8 mouse cellular contexts compared by ENCODE assay signal in genomic region chr1:82839296-82839613, GRCm38 (mm10). TPM values are rescaled to one million over a fixed set of nuclear protein-coding genes. Genes with fewer than 3 reads are reported as not detected.
DNase-seq lines count a peak whose midpoint lies in the region; ATAC-seq lines count a peak whose summit lies in the region.

Agfg1 (plus strand) TSS chr1:82839483.

- under 1% methylated on average over 34 of the region's 34 CpGs for WGBS in heart, embryonic 13.5 days
- WGBS in liver, embryonic 12.5 days (ENCODE audit: insufficient replicate concordance) = under 1% methylated on average over 34 of the region's 34 CpGs
- WGBS in stomach, embryonic 15.5 days = under 1% methylated on average over 34 of the region's 34 CpGs

- peak within 1 kb of the TSS; percentile 97 for H3K9ac ChIP-seq in heart, embryonic 13.5 days
- H3K9ac ChIP-seq in liver, embryonic 12.5 days = peak within 1 kb of the TSS; percentile 99
- H3K9ac ChIP-seq in stomach, embryonic 15.5 days = peak within 1 kb of the TSS; percentile 95

- H3K4me3 ChIP-seq in brown adipose tissue, adult 24 weeks (ENCODE audit: insufficient read depth, low read depth, low read length) = peak within 1 kb of the TSS; percentile 94
- H3K4me3 ChIP-seq in heart, embryonic 13.5 days = peak within 1 kb of the TSS; percentile 82
- H3K4me3 ChIP-seq in liver, embryonic 12.5 days = peak within 1 kb of the TSS; percentile 98
- peak within 1 kb of the TSS; percentile 99 for H3K4me3 ChIP-seq in stomach, embryonic 15.5 days (replicated peaks)

- ATAC-seq in heart, embryonic 13.5 days (ENCODE audit: extremely low read depth, insufficient number of reproducible peaks, low FRiP score, low TSS enrichment) = peak; percentile 78
- peak; percentile 70 for ATAC-seq in liver, embryonic 12.5 days
- ATAC-seq in stomach, embryonic 15.5 days (ENCODE audit: insufficient read depth, low FRiP score, low read depth) = peak; percentile 85

- H3K27me3 ChIP-seq in heart, embryonic 13.5 days (replicated peaks) = no peaks in the 10 kb centered on the region
- H3K27me3 ChIP-seq in liver, embryonic 12.5 days (replicated peaks) = no peaks in the 10 kb centered on the region
- H3K27me3 ChIP-seq in stomach, embryonic 15.5 days (replicated peaks) = no peaks in the 10 kb centered on the region

- H3K4me1 ChIP-seq in brown adipose tissue, adult 24 weeks (ENCODE audit: control insufficient read depth, insufficient read depth, insufficient read length, low read length) = peaks cover 16% of the 10 kb centered on the region
- H3K4me1 ChIP-seq in heart, embryonic 13.5 days = peaks cover 65% of the 10 kb centered on the region
- peaks cover 88% of the 10 kb centered on the region for H3K4me1 ChIP-seq in liver, embryonic 12.5 days
- peaks cover 3% of the 10 kb centered on the region for H3K4me1 ChIP-seq in stomach, embryonic 15.5 days

- H3K36me3 ChIP-seq in heart, embryonic 13.5 days = peaks cover 5% of the 10 kb centered on the region
- H3K36me3 ChIP-seq in liver, embryonic 12.5 days = peaks cover 28% of the 10 kb centered on the region
- no peaks in the 10 kb centered on the region for H3K36me3 ChIP-seq in stomach, embryonic 15.5 days

- H3K4me2 ChIP-seq in heart, embryonic 13.5 days = peak within 1 kb of the TSS; percentile 89
- H3K4me2 ChIP-seq in liver, embryonic 12.5 days = peak within 1 kb of the TSS; percentile 78
- H3K4me2 ChIP-seq in stomach, embryonic 15.5 days = peak within 1 kb of the TSS; percentile 73

- DNase-seq in CD4-positive, CD25-positive, alpha-beta regulatory T cell, adult 2 months (ENCODE audit: low read depth, low spot score) = peak; percentile 95
- DNase-seq in fat pad, adult 2 months (ENCODE audit: extremely low read depth, low read depth, low spot score) = peak; percentile 14
- peak; percentile 97 for DNase-seq in kidney, postnatal 10 days
- peak; percentile 91 to 94 for DNase-seq in natural killer cell, adult 2 months (ENCODE audit: low spot score in 2 of 2)

- H3K27ac ChIP-seq in brown adipose tissue, adult 24 weeks (replicated peaks; ENCODE audit: low read depth, low read length) = peak within 1 kb of the TSS; percentile 82
- H3K27ac ChIP-seq in heart, embryonic 13.5 days (replicated peaks) = peak within 1 kb of the TSS; percentile 88
- peak within 1 kb of the TSS; percentile 94 for H3K27ac ChIP-seq in liver, embryonic 12.5 days
- peak within 1 kb of the TSS; percentile 80 for H3K27ac ChIP-seq in stomach, embryonic 15.5 days

- no peaks in the 10 kb centered on the region for H3K9me3 ChIP-seq in heart, embryonic 13.5 days
- no peaks in the 10 kb centered on the region for H3K9me3 ChIP-seq in liver, embryonic 12.5 days (replicated peaks)
- H3K9me3 ChIP-seq in stomach, embryonic 15.5 days = no peaks in the 10 kb centered on the region

RNA-seq across cellular contexts. Expression of gene Agfg1, which starts in this region (rescaled TPM):
- 24.7 and 26.5 TPM in 2 replicates for polyA plus RNA-seq in brown adipose tissue, adult 24 weeks (2012; ENCODE audit: insufficient read depth, insufficient read length, missing spikeins)
- 29.0 and 29.3 TPM in 2 replicates for polyA plus RNA-seq in heart, embryonic 13.5 days (2015; fragmentation: Nextera tagmentation; extraction: Ambion mirVana)
- polyA plus RNA-seq in liver, embryonic 12.5 days (2016; fragmentation: Nextera tagmentation; extraction: Ambion mirVana) = 76.7 and 78.3 TPM in 2 replicates
- polyA plus RNA-seq in stomach, embryonic 15.5 days (2015; fragmentation: Nextera tagmentation; extraction: Ambion mirVana) = 27.0 and 27.9 TPM in 2 replicates

Comparison
In these comparisons a context has a peak if more than half of its experiments do, and no peak if none do; other contexts are left out.
1. Peak in every context shown above with its lines: DNase-seq, ATAC-seq, H3K4me3 ChIP-seq and H3K27ac ChIP-seq.
2. DNase-seq: peak in every context shown above with its lines; median percentile 97 in kidney, postnatal 10 days; 95 in CD4-positive, CD25-positive, alpha-beta regulatory T cell, adult 2 months; 92 in natural killer cell, adult 2 months; 14 in fat pad, adult 2 months.